Mouse (Mus musculus): Measurements from ENCODE around the gene Cbx7. TPM values are rescaled to one million over a fixed set of nuclear protein-coding genes. Genes with fewer than 3 reads are reported as not detected.
"Not testable (repeated sequence)": the region's sequence is repeated elsewhere in the genome, so short reads cannot be mapped to it uniquely, and the experiment has no call there.

The Cbx7 gene
- polyA plus RNA-seq, 1 experiment from 2014 or later = 4.0 TPM

GRCm38 (mm10) chr15:79909006-79909405, 61.9 kb downstream of the Cbx7 start:
- H3K9ac ChIP-seq (replicated peaks; ENCODE audit: low read depth, low read length); H3K4me1 ChIP-seq (replicated peaks; ENCODE audit: control insufficient read depth, insufficient read depth, low read length); ATAC-seq; H3K4me3 ChIP-seq (replicated peaks; ENCODE audit: low read length); H3K4me2 ChIP-seq (ENCODE audit: low read length); H3K36me3 ChIP-seq (ENCODE audit: control insufficient read depth, insufficient read depth); H3K27me3 ChIP-seq (replicated peaks; ENCODE audit: control insufficient read depth, insufficient read depth, low read length); H3K9me3 ChIP-seq (ENCODE audit: control insufficient read depth, low read length); H3K27ac ChIP-seq (ENCODE audit: low read length): not testable (repeated sequence)
- 82% methylated on average over 3 of the region's 3 CpGs for WGBS

DNA sequence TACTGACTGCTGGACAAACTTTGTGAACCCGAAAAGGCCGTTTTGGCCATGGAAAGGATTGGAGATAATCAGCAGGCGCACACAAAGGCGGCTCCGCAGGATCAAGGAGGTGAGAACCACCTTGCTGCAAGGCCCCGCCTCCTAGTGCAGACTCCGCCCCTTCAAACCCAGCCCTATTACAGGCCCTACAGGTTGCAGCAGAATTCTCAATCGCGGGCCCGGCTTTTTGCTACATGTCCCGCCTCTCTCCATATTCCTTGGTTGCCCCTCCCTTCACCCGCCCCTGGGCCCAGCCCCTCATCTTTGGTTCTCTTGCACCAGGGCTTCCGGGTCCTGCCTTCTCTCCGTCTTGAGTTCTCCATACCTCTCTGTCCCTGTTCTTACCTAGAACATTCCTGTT, 64.1 kb downstream of the Cbx7 start:
- ATAC-seq = no peak
- H3K27me3 ChIP-seq (replicated peaks; ENCODE audit: control insufficient read depth, insufficient read depth, low read length) = no peaks in the 10 kb centered on the region
- 47% methylated on average over 14 of the region's 14 CpGs for WGBS

GRCm38 (mm10) chr15:79905211-79905610, 65.7 kb downstream of the Cbx7 start:
- Histone ChIP-seq H3K4me3 (replicated peaks; ENCODE audit: low read length) (no peak overlapping the region), H3K4me2 (ENCODE audit: low read length) (no peak overlapping the region), H3K9me3 (ENCODE audit: control insufficient read depth, low read length) (no peaks in the 10 kb centered on the region), H3K36me3 (ENCODE audit: control insufficient read depth, insufficient read depth) (no peaks in the 10 kb centered on the region), H3K27me3 (replicated peaks; ENCODE audit: control insufficient read depth, insufficient read depth, low read length) (no peaks in the 10 kb centered on the region), H3K4me1 (replicated peaks; ENCODE audit: control insufficient read depth, insufficient read depth, low read length) (no peaks in the 10 kb centered on the region), H3K27ac (ENCODE audit: low read length) (no peak overlapping the region), H3K9ac (replicated peaks; ENCODE audit: low read depth, low read length) (no peak overlapping the region)
- 54% methylated on average over 12 of the region's 12 CpGs for WGBS
- no peak for ATAC-seq

More for the DNA sequence above, 64.1 kb downstream of the Cbx7 start:
- H3K27ac ChIP-seq (ENCODE audit: low read length) = no peak overlapping the region
- H3K4me3 ChIP-seq (replicated peaks; ENCODE audit: low read length) = no peak overlapping the region
- no peak overlapping the region for H3K4me2 ChIP-seq (ENCODE audit: low read length)
- no peak overlapping the region for H3K9ac ChIP-seq (replicated peaks; ENCODE audit: low read depth, low read length)
- no peaks in the 10 kb centered on the region for H3K4me1 ChIP-seq (replicated peaks; ENCODE audit: control insufficient read depth, insufficient read depth, low read length)
- no peaks in the 10 kb centered on the region for H3K36me3 ChIP-seq (ENCODE audit: control insufficient read depth, insufficient read depth)
- H3K9me3 ChIP-seq (ENCODE audit: control insufficient read depth, low read length) = no peaks in the 10 kb centered on the region

DNA sequence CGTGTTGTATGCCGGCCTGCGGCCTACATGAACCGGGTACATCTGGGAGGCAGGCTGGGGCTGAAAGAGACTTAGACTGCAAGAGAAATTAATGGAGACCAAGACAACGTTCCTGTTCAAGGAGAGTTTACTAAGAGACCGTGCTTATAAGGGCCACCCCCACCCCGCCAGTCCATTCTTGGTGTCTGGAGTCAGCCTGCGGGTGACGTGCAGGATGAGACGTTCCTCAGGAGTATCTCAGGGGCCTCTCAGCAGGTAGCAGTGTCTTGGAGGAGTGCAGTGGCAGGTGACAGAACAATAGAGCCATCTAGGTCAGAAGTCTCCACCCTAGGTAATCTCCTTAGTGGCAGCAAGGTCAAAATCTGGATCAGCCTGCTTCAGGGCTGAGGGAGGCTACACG, 66.2 kb downstream of the Cbx7 start:
- H3K9me3 ChIP-seq (ENCODE audit: control insufficient read depth, low read length); H3K4me1 ChIP-seq (replicated peaks; ENCODE audit: control insufficient read depth, insufficient read depth, low read length); H3K27me3 ChIP-seq (replicated peaks; ENCODE audit: control insufficient read depth, insufficient read depth, low read length); H3K4me3 ChIP-seq (replicated peaks; ENCODE audit: low read length); H3K27ac ChIP-seq (ENCODE audit: low read length); H3K9ac ChIP-seq (replicated peaks; ENCODE audit: low read depth, low read length); ATAC-seq; H3K36me3 ChIP-seq (ENCODE audit: control insufficient read depth, insufficient read depth); H3K4me2 ChIP-seq (ENCODE audit: low read length): not testable (repeated sequence)
- WGBS = 88% methylated on average over 11 of the region's 11 CpGs

DNA sequence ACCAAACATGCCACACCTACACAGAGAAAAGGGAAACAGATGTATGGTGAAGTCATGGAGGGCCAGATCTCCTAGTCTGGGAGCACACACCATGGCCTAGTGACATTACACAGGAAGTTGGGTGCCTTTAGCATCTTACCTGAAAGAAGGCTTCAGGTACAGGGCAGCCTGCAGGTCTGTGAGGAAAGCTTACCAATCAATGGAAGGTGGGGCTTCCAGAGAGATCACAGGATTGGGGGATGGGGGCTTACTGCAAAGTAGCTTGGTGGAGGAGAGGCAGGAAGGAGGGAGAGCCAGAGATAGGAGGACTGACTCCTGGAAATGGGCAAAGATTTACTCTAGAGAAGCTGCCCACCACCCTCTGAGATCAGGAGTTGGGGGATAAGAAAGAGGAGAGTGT, 67.0 kb downstream of the Cbx7 start:
- no peaks in the 10 kb centered on the region for H3K27me3 ChIP-seq (replicated peaks; ENCODE audit: control insufficient read depth, insufficient read depth, low read length)
- no peak overlapping the region for H3K4me2 ChIP-seq (ENCODE audit: low read length)
- no peaks in the 10 kb centered on the region for H3K36me3 ChIP-seq (ENCODE audit: control insufficient read depth, insufficient read depth)
- H3K27ac ChIP-seq (ENCODE audit: low read length) = no peak overlapping the region
- no peaks in the 10 kb centered on the region for H3K9me3 ChIP-seq (ENCODE audit: control insufficient read depth, low read length)
- no peak for ATAC-seq
- H3K9ac ChIP-seq (replicated peaks; ENCODE audit: low read depth, low read length) = no peak overlapping the region
- no peaks in the 10 kb centered on the region for H3K4me1 ChIP-seq (replicated peaks; ENCODE audit: control insufficient read depth, insufficient read depth, low read length)
- no peak overlapping the region for H3K4me3 ChIP-seq (replicated peaks; ENCODE audit: low read length)

GRCm38 (mm10) chr15:79903081-79903480, 67.8 kb downstream of the Cbx7 start:
- not testable (repeated sequence) for H3K4me3 ChIP-seq (replicated peaks; ENCODE audit: low read length); H3K9ac ChIP-seq (replicated peaks; ENCODE audit: low read depth, low read length); ATAC-seq; H3K36me3 ChIP-seq (ENCODE audit: control insufficient read depth, insufficient read depth); H3K27ac ChIP-seq (ENCODE audit: low read length); H3K27me3 ChIP-seq (replicated peaks; ENCODE audit: control insufficient read depth, insufficient read depth, low read length); H3K4me2 ChIP-seq (ENCODE audit: low read length); H3K9me3 ChIP-seq (ENCODE audit: control insufficient read depth, low read length); H3K4me1 ChIP-seq (replicated peaks; ENCODE audit: control insufficient read depth, insufficient read depth, low read length)
- WGBS = 96% methylated on average over 8 of the region's 8 CpGs

DNA sequence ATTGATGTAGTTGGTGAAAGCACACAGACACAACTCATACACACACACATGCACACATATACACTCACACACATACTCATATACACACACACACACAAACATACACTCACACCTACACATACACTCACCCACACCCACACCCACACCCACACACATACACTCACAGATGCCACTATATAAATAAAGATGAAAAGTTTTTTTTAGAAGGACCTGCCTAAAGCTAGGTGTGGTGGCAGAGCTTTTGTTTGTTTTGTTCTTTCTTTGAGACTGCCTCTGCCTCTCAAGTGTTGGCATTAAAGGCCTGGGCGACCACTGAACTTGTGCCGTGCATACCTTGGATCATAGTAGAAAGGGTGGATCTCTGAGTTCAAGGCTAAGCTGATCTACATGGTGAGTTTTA, 69.5 kb downstream of the Cbx7 start:
- ATAC-seq = no peak
- Histone ChIP-seq H3K27ac (ENCODE audit: low read length) (no peak overlapping the region), H3K9me3 (ENCODE audit: control insufficient read depth, low read length) (no peaks in the 10 kb centered on the region), H3K4me3 (replicated peaks; ENCODE audit: low read length) (no peak overlapping the region), H3K27me3 (replicated peaks; ENCODE audit: control insufficient read depth, insufficient read depth, low read length) (no peaks in the 10 kb centered on the region), H3K9ac (replicated peaks; ENCODE audit: low read depth, low read length) (no peak overlapping the region), H3K4me1 (replicated peaks; ENCODE audit: control insufficient read depth, insufficient read depth, low read length) (no peaks in the 10 kb centered on the region), H3K36me3 (ENCODE audit: control insufficient read depth, insufficient read depth) (no peaks in the 10 kb centered on the region), H3K4me2 (ENCODE audit: low read length) (no peak overlapping the region)
- WGBS = 90% methylated on average over 2 of the region's 2 CpGs

DNA sequence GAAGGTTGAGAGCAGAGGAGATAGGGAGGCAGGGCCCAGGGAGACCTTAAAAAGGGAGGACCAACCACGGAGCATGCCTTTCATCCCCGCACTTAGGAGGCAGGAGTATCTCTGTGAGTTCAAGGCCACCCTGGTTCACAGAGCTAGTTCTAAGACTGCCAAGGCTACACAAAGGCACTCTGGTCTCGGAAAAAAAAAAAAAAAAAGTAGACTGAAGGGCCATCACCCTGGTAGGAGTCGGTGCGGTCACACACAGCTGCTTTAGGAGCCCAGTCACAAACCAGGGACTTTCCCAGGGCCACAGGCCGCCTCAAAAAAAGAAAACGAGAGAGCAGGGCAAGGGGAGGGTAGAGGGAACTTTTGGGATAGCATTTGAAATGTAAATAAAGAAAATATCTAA, 70.2 kb downstream of the Cbx7 start:
- 64% methylated on average over 7 of the region's 7 CpGs for WGBS
- H3K9me3 ChIP-seq (ENCODE audit: control insufficient read depth, low read length) = no peaks in the 10 kb centered on the region
- no peak overlapping the region for H3K27ac ChIP-seq (ENCODE audit: low read length)
- no peak overlapping the region for H3K9ac ChIP-seq (replicated peaks; ENCODE audit: low read depth, low read length)
- no peaks in the 10 kb centered on the region for H3K27me3 ChIP-seq (replicated peaks; ENCODE audit: control insufficient read depth, insufficient read depth, low read length)
- ATAC-seq = no peak
- H3K4me2 ChIP-seq (ENCODE audit: low read length) = no peak overlapping the region
- H3K4me1 ChIP-seq (replicated peaks; ENCODE audit: control insufficient read depth, insufficient read depth, low read length) = no peaks in the 10 kb centered on the region
- no peaks in the 10 kb centered on the region for H3K36me3 ChIP-seq (ENCODE audit: control insufficient read depth, insufficient read depth)
- H3K4me3 ChIP-seq (replicated peaks; ENCODE audit: low read length) = no peak overlapping the region

GRCm38 (mm10) chr15:79899828-79900510, 71.0 kb downstream of the Cbx7 start:
- Histone ChIP-seq H3K9ac (replicated peaks; ENCODE audit: low read depth, low read length) (no peak overlapping the region), H3K9me3 (ENCODE audit: control insufficient read depth, low read length) (no peaks in the 10 kb centered on the region), H3K4me2 (ENCODE audit: low read length) (no peak overlapping the region), H3K4me3 (replicated peaks; ENCODE audit: low read length) (no peak overlapping the region), H3K27ac (ENCODE audit: low read length) (no peak overlapping the region), H3K4me1 (replicated peaks; ENCODE audit: control insufficient read depth, insufficient read depth, low read length) (no peaks in the 10 kb centered on the region), H3K27me3 (replicated peaks; ENCODE audit: control insufficient read depth, insufficient read depth, low read length) (no peaks in the 10 kb centered on the region), H3K36me3 (ENCODE audit: control insufficient read depth, insufficient read depth) (no peaks in the 10 kb centered on the region)
- no peak for ATAC-seq
- WGBS = 87% methylated on average over 6 of the region's 6 CpGs

GRCm38 (mm10) chr15:79898988-79899387, 71.9 kb downstream of the Cbx7 start:
- H3K27ac ChIP-seq (ENCODE audit: low read length) = no peak overlapping the region
- no peaks in the 10 kb centered on the region for H3K36me3 ChIP-seq (ENCODE audit: control insufficient read depth, insufficient read depth)
- no peaks in the 10 kb centered on the region for H3K27me3 ChIP-seq (replicated peaks; ENCODE audit: control insufficient read depth, insufficient read depth, low read length)
- 83% methylated on average over 5 of the region's 5 CpGs for WGBS
- ATAC-seq = no peak
- H3K4me1 ChIP-seq (replicated peaks; ENCODE audit: control insufficient read depth, insufficient read depth, low read length) = no peaks in the 10 kb centered on the region
- no peak overlapping the region for H3K4me2 ChIP-seq (ENCODE audit: low read length)
- H3K9ac ChIP-seq (replicated peaks; ENCODE audit: low read depth, low read length) = no peak overlapping the region
- H3K4me3 ChIP-seq (replicated peaks; ENCODE audit: low read length) = no peak overlapping the region
- H3K9me3 ChIP-seq (ENCODE audit: control insufficient read depth, low read length) = no peaks in the 10 kb centered on the region
